Mouse (Mus musculus): Measurements from ENCODE around the gene Mrpl44.

DNA sequence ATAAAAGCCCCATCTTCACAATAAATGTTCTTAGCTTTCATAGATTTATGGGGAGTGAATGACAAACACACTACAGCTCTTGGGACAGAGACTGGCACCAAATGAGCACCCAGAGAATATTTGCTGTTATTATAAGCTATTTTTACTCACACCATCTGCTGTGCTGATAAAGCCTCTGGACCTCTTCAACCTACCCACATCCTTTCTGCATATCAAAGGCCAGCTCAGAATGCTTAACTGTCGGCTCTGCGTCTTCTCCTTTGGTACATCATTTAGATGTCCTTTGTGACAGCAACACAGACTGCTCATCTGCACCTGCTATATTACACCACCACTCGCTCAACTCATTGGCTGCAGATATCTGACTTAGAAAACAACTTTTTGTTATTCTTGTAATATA, 21.3 kb downstream of the Mrpl44 start:
- no peak for TF ChIP-seq CTCF (conservative IDR thresholded peaks at IDR 0.05; ENCODE audit: low read length)
- TF ChIP-seq POU5F1 (IDR thresholded peaks at IDR 0.05; ENCODE audit: borderline replicate concordance, low read length): no peak
- no peak for TF ChIP-seq NANOG (IDR thresholded peaks at IDR 0.05; ENCODE audit: borderline replicate concordance, low read length)
